Comparison of ENCODE assay signal across 11 mouse cellular contexts in genomic region chr2:51444386-51445080, GRCm38 (mm10).
"Had no signal": no experiment of that assay in that cellular context is flagged by ENCODE, and none has a peak within 500 bp of the region (broad histone marks: within the 10 kb centered on the region; RNA-seq: fewer than 3 reads in every experiment).

No protein-coding gene starts in this region.

- H3K27me3 ChIP-seq: kidney, embryonic 15.5 days; limb, embryonic 13.5 days; neural tube, embryonic 12.5 days had no signal

- H3K9ac ChIP-seq: kidney, embryonic 15.5 days; limb, embryonic 13.5 days; liver, embryonic 14.5 days; neural tube, embryonic 12.5 days had no signal

- H3K4me1 ChIP-seq: kidney, embryonic 15.5 days; neural tube, embryonic 12.5 days had no signal

- H3K9me3 ChIP-seq: kidney, embryonic 15.5 days had no signal

- H3K36me3 ChIP-seq: kidney, embryonic 15.5 days; limb, embryonic 13.5 days; neural tube, embryonic 12.5 days had no signal

- DNase-seq: kidney, adult 2 months; kidney, postnatal 14 days; left cerebral cortex, postnatal 4 days; lung, adult 18-20 months; lung, postnatal 36 days; right cerebral cortex, postnatal 14 days had no signal

- H3K27ac ChIP-seq: kidney, embryonic 15.5 days; limb, embryonic 13.5 days; liver, embryonic 14.5 days; neural tube, embryonic 12.5 days had no signal

- H3K4me3 ChIP-seq: kidney, embryonic 15.5 days; limb, embryonic 13.5 days; myocyte; neural tube, embryonic 12.5 days had no signal

- H3K4me2 ChIP-seq: kidney, embryonic 15.5 days; limb, embryonic 13.5 days; neural tube, embryonic 12.5 days had no signal
